Mouse (Mus musculus) lung, postnatal 0 days (tissue): Measurements from ENCODE around the gene Specc1.

ENCODE experiments used
- CTCF ChIP-seq: IDR thresholded peaks from 2 replicates; pipeline ENCODE4 v1.5.1; 2016; ENCODE audit warnings: antibody characterized with exemption, mild to moderate bottlenecking
- EP300 ChIP-seq: IDR thresholded peaks from 2 replicates; pipeline ENCODE4 v1.6.1; 2016; ENCODE audit warnings: antibody characterized with exemption, mild to moderate bottlenecking, control low read depth

- TF ChIP-seq EP300 = no peak
- TF ChIP-seq CTCF = no peak
These were observed 244.4 kb downstream of the Specc1 start for GRCm38 (mm10) chr11:62200901-62201512.
